Mouse (Mus musculus): ENCODE measurements around the gene Rasgrp4. TPM values are rescaled to one million over a fixed set of nuclear protein-coding genes. Genes with fewer than 3 reads are reported as not detected.
A peak's percentile ranks its signal among the peaks of the same experiment; 100 is the strongest.
"Not testable (repeated sequence)": the region's sequence is repeated elsewhere in the genome, so short reads cannot be mapped to it uniquely, and the experiment has no call there.

The Rasgrp4 gene
- polyA plus RNA-seq, 1 experiment from 2014 or later = 0.66 TPM

- H3K27ac ChIP-seq (ENCODE audit: low read length) = no peak overlapping the region
- no peaks in the 10 kb centered on the region for H3K27me3 ChIP-seq (ENCODE audit: insufficient read depth, low read length)
- H3K4me1 ChIP-seq (ENCODE audit: insufficient read depth, low read length) = peaks cover 10% of the 10 kb centered on the region
- H3K36me3 ChIP-seq (ENCODE audit: insufficient read depth, low read length) = no peaks in the 10 kb centered on the region
- H3K9ac ChIP-seq (replicated peaks; ENCODE audit: low read length) = no peak overlapping the region
- H3K4me2 ChIP-seq (replicated peaks; ENCODE audit: low read depth, low read length) = no peak overlapping the region
- H3K4me3 ChIP-seq (ENCODE audit: low read length) = no peak overlapping the region
- 89% methylated on average over 9 of the region's 9 CpGs for WGBS
- no peaks in the 10 kb centered on the region for H3K9me3 ChIP-seq (ENCODE audit: low read length)
- no peak for ATAC-seq (ENCODE audit: low FRiP score, low TSS enrichment)
These were observed 11.8 kb upstream of the Rasgrp4 start for GRCm38 (mm10) chr7:29122821-29123220.

DNA sequence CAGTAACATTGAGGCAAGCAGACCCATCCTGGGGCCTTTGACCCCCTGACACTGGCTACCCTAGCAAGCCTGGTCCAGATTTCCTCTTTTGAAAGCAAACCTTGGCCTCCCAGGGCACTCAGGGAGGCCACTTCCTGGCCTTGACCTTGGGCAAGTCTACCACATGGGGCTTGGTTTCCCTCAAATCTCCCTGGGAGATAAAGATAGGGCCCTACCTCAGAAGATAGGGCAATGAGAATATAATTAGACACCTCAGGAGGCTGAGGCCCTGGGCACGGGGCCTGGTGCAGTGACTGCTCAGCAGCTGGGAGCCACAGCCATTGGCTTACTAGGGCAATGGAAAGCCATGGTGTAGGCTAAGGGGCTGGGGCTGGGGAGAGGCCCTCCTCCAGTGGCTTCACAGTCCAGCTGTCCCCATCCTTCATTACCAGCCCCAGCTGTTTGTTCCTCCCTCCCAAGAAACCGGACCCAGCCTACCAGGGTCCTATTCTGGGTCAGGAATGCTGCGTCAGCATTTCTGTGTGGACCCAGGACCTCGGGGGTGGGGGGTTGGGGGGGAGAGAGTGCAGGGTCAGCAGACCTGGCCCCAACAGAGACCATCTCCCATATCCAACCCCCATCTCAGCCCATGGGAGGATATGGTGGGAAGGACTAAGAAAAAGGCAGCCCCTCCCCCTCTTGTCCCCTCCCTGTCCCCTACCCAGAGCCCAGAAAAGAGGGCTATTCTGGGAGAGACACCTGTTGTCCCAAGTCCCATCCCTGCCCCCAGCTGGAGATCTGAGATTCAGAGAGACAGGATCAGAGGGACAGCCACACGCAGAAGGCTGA, 10.9 kb upstream of the Rasgrp4 start:
- 38% methylated on average over 5 of the region's 5 CpGs for WGBS
- ATAC-seq (ENCODE audit: low FRiP score, low TSS enrichment) = peak; percentile 25; the same call in 1 of the 2 replicates
- Histone ChIP-seq H3K4me3 (ENCODE audit: low read length) (no peak overlapping the region), H3K27ac (ENCODE audit: low read length) (no peak overlapping the region), H3K36me3 (ENCODE audit: insufficient read depth, low read length) (no peaks in the 10 kb centered on the region), H3K9ac (replicated peaks; ENCODE audit: low read length) (no peak overlapping the region), H3K4me1 (ENCODE audit: insufficient read depth, low read length) (peaks cover 10% of the 10 kb centered on the region), H3K9me3 (ENCODE audit: low read length) (no peaks in the 10 kb centered on the region), H3K4me2 (replicated peaks; ENCODE audit: low read depth, low read length) (0 out of 2 replicates have a peak overlapping the region, but pooled peaks have one; percentile 88), H3K27me3 (ENCODE audit: insufficient read depth, low read length) (no peaks in the 10 kb centered on the region)

DNA sequence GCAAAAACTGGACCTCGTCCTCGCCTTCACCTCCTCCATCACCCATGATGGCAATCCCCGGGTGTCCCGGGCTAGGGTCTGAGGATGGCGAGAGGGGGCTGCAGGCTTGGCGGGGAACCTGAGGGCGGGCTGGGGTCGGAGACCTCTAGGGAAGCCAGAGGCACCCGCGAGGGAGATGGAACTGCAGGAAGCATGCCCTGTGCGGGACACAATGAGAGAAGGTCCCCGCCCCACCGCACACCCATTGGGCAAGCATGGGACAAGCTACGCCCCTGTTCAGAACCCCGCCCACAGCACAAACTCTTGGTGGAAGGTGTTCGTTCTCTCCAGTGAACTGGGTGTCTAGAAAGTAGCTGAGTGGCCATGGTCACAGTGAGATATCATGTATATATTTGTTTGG, 9.7 kb upstream of the Rasgrp4 start, which contains the start of gene Ryr1:
Gene Ryr1 (minus strand): TSS at position 210 of the 400 bp plus-strand sequence.
- under 1% methylated on average over 16 of the region's 16 CpGs for WGBS
- no peaks in the 10 kb centered on the region for H3K36me3 ChIP-seq (ENCODE audit: insufficient read depth, low read length)
- H3K9me3 ChIP-seq (ENCODE audit: low read length) = no peaks in the 10 kb centered on the region
- ATAC-seq (ENCODE audit: low FRiP score, low TSS enrichment) = peak; percentile 92
- peak within 1 kb of the TSS; percentile 51 for H3K4me3 ChIP-seq (ENCODE audit: low read length)
- H3K27me3 ChIP-seq (ENCODE audit: insufficient read depth, low read length) = no peaks in the 10 kb centered on the region
- H3K4me1 ChIP-seq (ENCODE audit: insufficient read depth, low read length) = peaks cover 10% of the 10 kb centered on the region
- H3K4me2 ChIP-seq (replicated peaks; ENCODE audit: low read depth, low read length) = peak within 1 kb of the TSS; percentile 88
- peak within 1 kb of the TSS; percentile 61 for H3K9ac ChIP-seq (replicated peaks; ENCODE audit: low read length)
- H3K27ac ChIP-seq (ENCODE audit: low read length) = no peak within 1 kb of the TSS

DNA sequence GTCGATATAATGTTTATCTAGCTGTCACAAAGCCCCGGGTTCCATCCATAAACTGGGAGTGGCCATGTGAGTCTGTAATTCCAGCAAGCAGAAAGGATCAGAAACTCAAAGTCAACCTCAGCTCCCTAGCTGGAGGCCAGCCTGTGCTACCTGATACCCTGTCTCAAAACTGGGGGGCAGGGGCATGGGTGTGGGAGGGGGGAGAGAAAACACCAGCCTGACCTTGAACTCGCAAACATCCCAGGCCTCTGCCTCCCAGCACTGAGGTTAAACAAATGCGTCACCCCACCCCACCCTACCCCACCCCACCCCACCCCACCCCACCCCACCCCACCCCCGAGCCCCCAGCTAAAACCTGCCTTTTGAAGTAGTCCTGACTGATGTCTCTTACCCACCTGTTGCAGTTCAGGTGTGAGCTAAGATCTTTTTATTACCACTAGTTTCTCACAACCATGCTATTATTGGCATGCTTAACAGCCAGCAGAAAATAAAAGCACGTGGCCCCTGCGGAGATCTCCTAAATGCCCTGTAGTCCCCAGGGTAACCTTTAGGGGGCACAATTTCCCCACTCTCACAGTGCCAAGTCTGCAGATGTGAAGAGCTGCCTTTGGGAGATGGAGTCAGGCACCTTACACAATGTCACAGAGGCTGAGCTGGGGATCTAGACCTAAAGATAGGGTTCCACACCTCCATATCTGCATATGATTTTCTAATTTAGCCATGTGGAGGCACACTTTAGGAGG, 8.3 kb upstream of the Rasgrp4 start:
- Histone ChIP-seq H3K4me1 (ENCODE audit: insufficient read depth, low read length) (peaks cover 10% of the 10 kb centered on the region), H3K36me3 (ENCODE audit: insufficient read depth, low read length) (no peaks in the 10 kb centered on the region), H3K27ac (ENCODE audit: low read length) (no peak overlapping the region), H3K9ac (replicated peaks; ENCODE audit: low read length) (no peak overlapping the region), H3K4me3 (ENCODE audit: low read length) (no peak overlapping the region), H3K4me2 (replicated peaks; ENCODE audit: low read depth, low read length) (no peak overlapping the region), H3K27me3 (ENCODE audit: insufficient read depth, low read length) (no peaks in the 10 kb centered on the region), H3K9me3 (ENCODE audit: low read length) (no peaks in the 10 kb centered on the region)
- WGBS = 13% methylated on average over 7 of the region's 7 CpGs
- ATAC-seq (ENCODE audit: low FRiP score, low TSS enrichment) = no peak

DNA sequence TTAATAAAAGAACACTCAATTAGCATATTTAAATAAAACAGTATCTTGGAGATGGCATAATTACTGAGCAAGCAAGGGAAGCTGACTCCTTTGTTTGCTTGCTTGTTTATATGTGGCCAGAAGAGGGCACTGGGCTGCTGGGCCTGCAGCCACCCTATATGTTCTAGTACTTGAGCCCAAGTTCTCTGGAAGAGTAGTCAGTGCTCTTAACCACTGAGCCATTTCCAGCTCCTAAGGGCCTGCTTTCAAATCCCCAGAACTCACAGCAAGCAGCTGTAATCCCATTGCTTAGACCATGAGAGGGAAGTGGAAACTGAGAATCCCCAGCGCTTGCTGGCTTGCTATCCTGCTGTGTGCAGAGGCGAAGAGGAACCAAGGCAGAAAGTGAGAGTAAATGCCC, 5.9 kb upstream of the Rasgrp4 start:
- ATAC-seq (ENCODE audit: low FRiP score, low TSS enrichment) = no peak
- H3K9ac ChIP-seq (replicated peaks; ENCODE audit: low read length) = no peak overlapping the region
- H3K9me3 ChIP-seq (ENCODE audit: low read length) = no peaks in the 10 kb centered on the region
- no peaks in the 10 kb centered on the region for H3K36me3 ChIP-seq (ENCODE audit: insufficient read depth, low read length)
- H3K4me2 ChIP-seq (replicated peaks; ENCODE audit: low read depth, low read length) = no peak overlapping the region
- H3K27ac ChIP-seq (ENCODE audit: low read length) = no peak overlapping the region
- H3K4me3 ChIP-seq (ENCODE audit: low read length) = no peak overlapping the region
- WGBS = 81% methylated on average over 2 of the region's 2 CpGs
- H3K4me1 ChIP-seq (ENCODE audit: insufficient read depth, low read length) = peaks cover 10% of the 10 kb centered on the region
- no peaks in the 10 kb centered on the region for H3K27me3 ChIP-seq (ENCODE audit: insufficient read depth, low read length)

DNA sequence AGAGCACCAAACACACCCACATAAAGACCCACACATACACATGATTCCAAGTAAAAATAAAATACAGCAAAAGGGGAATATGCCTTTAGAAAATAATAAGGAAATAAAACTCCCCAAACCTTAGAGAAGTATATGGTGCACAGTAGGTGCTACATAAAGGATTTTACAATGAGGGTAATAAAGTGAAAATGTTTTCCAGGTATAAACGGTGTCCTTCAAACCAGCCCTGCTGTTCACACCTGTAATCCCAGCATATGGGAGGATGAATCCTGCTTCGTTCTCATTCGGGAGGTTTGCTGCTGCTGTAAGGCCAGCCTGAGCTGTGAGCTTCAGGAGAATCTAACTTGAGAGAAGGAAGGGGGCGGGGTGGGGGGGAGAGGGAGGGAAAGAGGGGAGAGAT, 421 bp upstream of the Rasgrp4 start:
- Histone ChIP-seq H3K4me1 (ENCODE audit: insufficient read depth, low read length) (peaks cover 11% of the 10 kb centered on the region; the same call in 1 of the 2 replicates), H3K9me3 (ENCODE audit: low read length) (no peaks in the 10 kb centered on the region), H3K9ac (replicated peaks; ENCODE audit: low read length) (0 out of 2 replicates have a peak overlapping the region, but pooled peaks have one; percentile 22), H3K27ac (ENCODE audit: low read length) (no peak overlapping the region), H3K4me2 (replicated peaks; ENCODE audit: low read depth, low read length) (peak overlapping the region; percentile 59), H3K4me3 (ENCODE audit: low read length) (peak overlapping the region; percentile 30), H3K27me3 (ENCODE audit: insufficient read depth, low read length) (no peaks in the 10 kb centered on the region; the same call in 1 of the 2 replicates), H3K36me3 (ENCODE audit: insufficient read depth, low read length) (no peaks in the 10 kb centered on the region)
- no peak for ATAC-seq (ENCODE audit: low FRiP score, low TSS enrichment)
- WGBS = 0% methylated on average over 3 of the region's 4 CpGs

DNA sequence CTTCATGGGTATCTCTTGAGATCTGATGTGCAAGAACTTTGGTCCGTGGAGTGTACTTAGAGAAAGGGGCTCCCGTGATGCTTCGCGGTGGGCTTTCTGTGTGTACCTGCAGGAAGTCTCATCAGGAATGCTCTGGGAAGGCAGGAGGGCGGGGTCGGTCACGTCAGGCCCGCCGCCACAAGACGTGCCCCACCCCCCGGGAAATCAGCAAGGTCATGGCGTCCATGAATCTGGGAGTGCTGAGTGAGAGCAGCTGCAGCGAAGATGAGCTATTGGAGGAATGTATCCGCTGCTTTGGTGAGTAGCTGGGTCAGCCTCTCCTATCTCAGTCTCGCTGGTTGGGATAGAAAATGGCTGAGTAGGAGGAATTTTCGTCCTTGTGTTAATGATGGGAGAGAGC, 2.8 kb downstream of the Rasgrp4 start:
- Histone ChIP-seq H3K27ac (ENCODE audit: low read length) (no peak overlapping the region), H3K9ac (replicated peaks; ENCODE audit: low read length) (no peak overlapping the region), H3K9me3 (ENCODE audit: low read length) (no peaks in the 10 kb centered on the region), H3K36me3 (ENCODE audit: insufficient read depth, low read length) (no peaks in the 10 kb centered on the region), H3K27me3 (ENCODE audit: insufficient read depth, low read length) (no peaks in the 10 kb centered on the region; the same call in 1 of the 2 replicates), H3K4me2 (replicated peaks; ENCODE audit: low read depth, low read length) (no peak overlapping the region), H3K4me3 (ENCODE audit: low read length) (no peak overlapping the region), H3K4me1 (ENCODE audit: insufficient read depth, low read length) (peaks cover 11% of the 10 kb centered on the region; the same call in 1 of the 2 replicates)
- ATAC-seq (ENCODE audit: low FRiP score, low TSS enrichment) = no peak
- 46% methylated on average over 16 of the region's 16 CpGs for WGBS

GRCm38 (mm10) chr7:29139237-29139636, 4.6 kb downstream of the Rasgrp4 start:
- not testable (repeated sequence) for H3K36me3 ChIP-seq (ENCODE audit: insufficient read depth, low read length); ATAC-seq (ENCODE audit: low FRiP score, low TSS enrichment); H3K4me2 ChIP-seq (replicated peaks; ENCODE audit: low read depth, low read length); H3K9ac ChIP-seq (replicated peaks; ENCODE audit: low read length); H3K9me3 ChIP-seq (ENCODE audit: low read length); H3K27me3 ChIP-seq (ENCODE audit: insufficient read depth, low read length); H3K4me3 ChIP-seq (ENCODE audit: low read length); H3K27ac ChIP-seq (ENCODE audit: low read length)
- 94% methylated on average over 3 of the region's 4 CpGs for WGBS
- peaks cover 10% of the 10 kb centered on the region; the same call in 1 of the 2 replicates for H3K4me1 ChIP-seq (ENCODE audit: insufficient read depth, low read length)

DNA sequence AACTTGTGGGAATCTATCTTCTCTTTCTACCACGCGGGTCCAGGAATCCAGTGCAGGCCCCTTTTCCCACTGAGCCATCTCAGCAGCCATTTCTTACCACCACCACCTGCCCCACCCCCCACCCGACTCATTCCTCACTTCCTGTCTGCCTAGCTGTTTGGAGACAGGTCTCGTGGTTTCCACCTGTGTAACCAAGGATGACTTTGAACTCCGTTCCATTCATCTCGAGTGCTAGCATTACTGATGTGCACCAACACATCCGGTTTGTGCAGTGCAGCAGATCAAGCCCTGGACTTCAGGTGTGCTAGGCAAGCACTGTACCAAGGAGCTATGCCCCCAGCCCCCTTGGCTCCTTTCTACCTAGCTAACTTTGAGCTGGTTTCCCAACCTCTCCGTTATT, 6.8 kb downstream of the Rasgrp4 start:
- WGBS = 71% methylated on average over 8 of the region's 8 CpGs
- H3K36me3 ChIP-seq (ENCODE audit: insufficient read depth, low read length) = no peaks in the 10 kb centered on the region
- H3K27me3 ChIP-seq (ENCODE audit: insufficient read depth, low read length) = no peaks in the 10 kb centered on the region; the same call in 1 of the 2 replicates
- H3K4me2 ChIP-seq (replicated peaks; ENCODE audit: low read depth, low read length) = no peak overlapping the region
- no peak for ATAC-seq (ENCODE audit: low FRiP score, low TSS enrichment)
- H3K4me3 ChIP-seq (ENCODE audit: low read length) = no peak overlapping the region
- no peak overlapping the region for H3K27ac ChIP-seq (ENCODE audit: low read length)
- no peak overlapping the region for H3K9ac ChIP-seq (replicated peaks; ENCODE audit: low read length)
- no peaks in the 10 kb centered on the region for H3K9me3 ChIP-seq (ENCODE audit: low read length)
- 0 out of 2 replicates have a peak, but pooled peaks cover 2% of the 10 kb centered on the region for H3K4me1 ChIP-seq (ENCODE audit: insufficient read depth, low read length)

Measured in kidney, embryonic 16.5 days (tissue).